Mouse (Mus musculus) heart, adult 2 months (tissue): ENCODE data around the gene Ctnna2.

Experiments
- CTCF ChIP-seq: fragments of 200-600 bp; IDR thresholded peaks from 2 replicates; pipeline ENCODE4 v1.8.1; 2022; ENCODE audit warnings: antibody characterized with exemption, mild to moderate bottlenecking, moderate library complexity
- EP300 ChIP-seq: fragments of 200-500 bp; IDR thresholded peaks from 2 replicates; pipeline ENCODE4 v1.6.1; 2011; ENCODE audit warnings: low read depth, low read length, control low read depth; ENCODE audit not compliant: insufficient read depth
- POLR2A ChIP-seq: fragments of 200-500 bp; IDR thresholded peaks from 2 replicates; pipeline ENCODE4 v1.6.1; 2011; ENCODE audit warnings: mild to moderate bottlenecking, low read depth, low read length, control low read depth; ENCODE audit not compliant: insufficient read depth

GRCm38 (mm10) chr6:77486658-77487057, 492.8 kb downstream of the Ctnna2 start:
- no peak for TF ChIP-seq CTCF
- TF ChIP-seq POLR2A = no peak
- no peak for TF ChIP-seq EP300
